Mouse (Mus musculus): ENCODE results near the gene Mdm4.

DNA sequence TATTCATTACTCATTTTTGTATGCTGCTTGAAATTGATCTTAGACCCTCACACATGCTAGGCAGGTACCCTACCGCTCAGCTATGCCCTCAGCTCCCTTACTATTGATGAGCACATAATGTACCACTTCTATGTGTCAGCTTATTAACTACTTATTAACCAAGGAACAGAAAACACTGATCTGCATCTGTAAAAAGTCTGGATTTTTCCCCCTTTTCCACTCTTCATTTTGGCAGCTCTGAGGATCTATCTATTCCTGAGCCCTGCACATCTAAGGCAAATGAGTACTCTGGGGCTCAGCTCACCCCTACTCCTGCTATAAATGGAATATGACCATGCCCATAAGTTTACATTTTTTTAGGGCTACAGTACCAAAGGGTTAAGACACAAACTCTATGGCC is 16.2 kb downstream of the Mdm4 start:
- no peak for TF ChIP-seq CTCF (IDR thresholded peaks at IDR 0.05; ENCODE audit: low read depth, low read length)
- TF ChIP-seq POLR2A (IDR thresholded peaks at IDR 0.05; ENCODE audit: insufficient read depth, low read length): no peak
